Mouse (Mus musculus) urinary bladder, adult 18-20 months (tissue): ENCODE results near the gene Gata5.
A peak's percentile ranks its signal among the peaks of the same experiment; 100 is the strongest.

Experiments
- DNase-seq, 2 experiments: peaks; one replicate each; pipeline ENCODE4 v3.0.0; 2022; ENCODE audit warnings: low spot score in 2 of 2, mixed read lengths in 2 of 2

Gene Gata5

DNA sequence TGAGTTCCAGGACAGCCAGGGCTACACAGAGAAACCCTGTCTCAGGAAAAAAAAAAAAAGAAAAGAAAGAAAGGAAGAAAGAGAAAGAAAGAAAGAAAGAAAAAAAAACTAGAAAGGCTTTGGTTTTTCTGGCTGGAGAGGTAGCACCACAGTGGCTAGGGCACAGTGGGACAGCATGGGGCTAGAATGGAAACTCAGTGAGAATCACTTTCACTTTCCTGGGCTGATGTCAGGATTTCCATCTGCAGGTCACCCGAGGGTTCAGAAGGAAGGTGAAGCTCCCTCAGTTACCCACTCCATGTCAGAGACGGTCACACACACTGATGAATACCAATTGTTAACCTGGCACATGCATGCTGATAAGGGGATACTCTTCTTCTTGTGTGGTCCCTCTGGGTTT, 26.8 kb downstream of the Gata5 start:
- no peak for DNase-seq

DNA sequence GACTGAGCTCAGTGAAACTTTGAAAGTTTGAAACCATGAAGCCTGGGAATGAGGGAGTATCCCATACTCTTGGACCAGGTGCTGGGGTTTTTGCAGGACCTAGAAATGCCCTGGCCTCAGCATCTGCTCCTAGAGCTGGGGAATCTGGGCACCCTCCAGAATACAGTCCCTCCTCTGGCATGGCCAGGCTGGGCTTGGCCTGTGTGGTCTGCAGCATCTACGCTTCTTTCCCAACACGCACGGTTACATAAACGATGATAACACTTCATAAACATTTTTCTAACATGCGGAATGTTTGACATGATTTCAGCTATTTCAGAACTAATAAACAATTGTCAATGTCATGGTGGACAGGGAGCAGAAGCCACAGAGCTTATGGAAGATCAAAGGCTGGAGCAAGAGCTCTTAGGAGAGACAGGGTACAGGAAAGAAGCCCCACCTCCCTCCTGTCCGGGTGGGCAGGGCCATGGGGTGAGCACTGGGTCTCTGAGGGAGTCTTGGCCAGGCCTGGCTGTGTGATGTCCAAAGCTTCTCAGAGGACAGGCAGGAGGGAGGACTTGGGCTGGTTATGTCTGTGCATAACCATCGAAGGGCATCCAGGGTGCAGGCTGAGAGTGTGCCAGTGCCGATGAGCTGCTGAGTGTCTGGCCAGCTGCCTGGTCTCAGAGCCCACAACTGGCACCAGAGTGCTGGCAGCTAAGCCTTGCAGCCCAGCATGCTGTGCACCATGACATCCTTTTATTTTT, 27.9 kb downstream of the Gata5 start:
- peak in 1 of 2 experiments; percentile 43 for DNase-seq

GRCm38 (mm10) chr2:180306009-180306408, 28.5 kb downstream of the Gata5 start:
- DNase-seq, result no peak

DNA sequence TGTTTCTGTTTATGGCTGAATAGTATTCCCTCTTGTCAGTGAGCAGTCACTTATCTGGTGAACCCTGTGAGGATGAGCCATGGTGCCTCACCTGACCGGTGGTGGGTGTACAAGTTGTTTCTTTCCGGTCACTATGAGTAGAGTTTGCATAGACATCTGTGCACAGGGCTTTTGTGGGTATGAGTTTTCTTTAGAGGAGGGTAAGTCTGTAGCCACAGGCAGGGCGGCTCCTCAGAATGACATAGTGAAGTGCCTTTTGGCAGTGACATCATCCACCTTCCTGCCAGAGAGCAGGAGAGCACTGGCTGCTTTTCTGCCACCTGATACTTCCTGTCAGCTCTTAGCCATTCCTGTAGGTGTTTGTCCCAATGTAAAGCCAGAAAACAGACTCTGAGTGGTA, 29.0 kb downstream of the Gata5 start:
- no peak for DNase-seq

GRCm38 (mm10) chr2:180304554-180304953, 29.9 kb downstream of the Gata5 start:
- no peak for DNase-seq

GRCm38 (mm10) chr2:180303468-180303867, 31.0 kb downstream of the Gata5 start:
- DNase-seq, result no peak

GRCm38 (mm10) chr2:180302201-180302600, 32.3 kb downstream of the Gata5 start:
- no peak for DNase-seq

DNA sequence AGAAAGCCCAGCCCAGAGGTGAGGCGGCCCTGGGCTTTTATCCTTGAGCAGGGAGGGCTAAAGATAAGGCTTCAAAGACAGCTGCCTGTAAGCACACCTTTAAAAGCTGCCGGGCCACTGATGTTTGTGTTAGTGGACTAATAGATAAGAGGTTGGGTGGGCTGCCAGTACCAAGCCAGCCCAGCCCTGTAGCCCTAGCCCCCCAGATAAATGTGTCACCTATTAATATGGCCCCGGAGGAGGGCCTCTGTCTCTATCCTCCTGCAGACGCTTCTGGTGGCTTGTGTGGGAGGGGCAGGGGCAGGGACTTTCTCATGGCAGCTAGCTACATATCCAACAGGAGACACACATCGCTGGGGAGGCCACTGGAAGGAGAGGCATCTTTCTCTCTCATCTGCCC, 33.7 kb downstream of the Gata5 start:
- no peak for DNase-seq

DNA sequence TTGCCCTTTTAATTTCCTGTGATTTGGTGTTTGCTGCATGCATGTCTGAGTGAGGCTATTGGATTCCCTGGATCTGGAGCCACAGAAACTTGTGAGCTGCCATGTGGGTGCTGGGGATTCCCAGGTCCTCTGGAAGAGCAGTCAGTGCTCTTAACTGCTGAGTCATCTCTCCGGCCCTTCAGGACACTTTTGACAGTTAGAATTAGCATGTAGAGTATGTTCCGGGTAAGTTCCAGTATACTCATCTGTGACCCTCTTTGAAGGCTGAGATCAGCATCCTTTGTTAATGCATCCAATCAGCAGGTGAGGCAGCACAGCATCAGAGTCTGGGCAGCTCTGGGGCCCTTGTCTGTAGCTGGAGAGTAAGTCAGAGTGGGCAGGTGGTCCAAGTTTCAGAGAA, 34.2 kb downstream of the Gata5 start:
- DNase-seq, result no peak

DNA sequence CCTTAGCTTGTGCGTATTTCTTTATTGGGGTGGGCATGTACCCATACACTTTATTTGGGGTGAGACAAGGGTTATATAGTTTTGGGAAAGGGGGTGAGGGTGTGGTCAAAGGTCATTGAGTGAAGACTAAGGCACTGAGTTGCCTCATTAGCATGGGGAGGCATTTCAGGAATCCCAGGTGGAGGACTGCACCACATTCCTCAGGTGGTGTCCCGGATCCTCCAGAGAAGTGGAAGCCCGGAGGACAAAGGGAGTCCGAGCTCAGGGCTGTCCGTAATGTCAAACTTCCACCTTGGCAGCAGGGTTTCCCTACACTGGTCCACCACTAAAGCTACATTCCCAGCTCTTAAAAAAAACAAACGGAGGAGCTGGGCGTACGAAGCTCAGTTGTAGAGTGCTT, 41.6 kb downstream of the Gata5 start:
- DNase-seq, result no peak

- DNase-seq, result no peak
Measured at GRCm38 (mm10) chr2:180292026-180292425, 42.5 kb downstream of the Gata5 start.

DNA sequence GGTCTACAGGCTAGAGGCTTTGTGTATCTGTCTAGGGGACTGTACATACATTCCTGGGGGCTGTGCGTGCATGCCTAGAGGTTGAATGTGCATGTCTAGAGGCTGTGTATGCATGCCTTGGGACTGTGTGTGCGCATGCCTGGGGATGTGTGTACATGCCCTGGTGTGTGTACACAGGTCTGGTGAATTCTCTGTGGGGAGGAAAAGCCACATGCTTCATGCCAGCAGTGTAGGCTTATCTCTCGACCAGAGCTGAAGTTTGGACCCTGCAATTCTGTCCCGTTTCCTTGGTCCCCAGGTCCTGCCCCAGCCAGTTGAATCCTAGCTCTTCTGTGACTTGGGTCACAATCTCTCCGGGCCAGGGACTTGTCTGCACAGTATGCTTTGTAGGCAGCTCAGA, 42.9 kb downstream of the Gata5 start:
- DNase-seq, result no peak

- DNase-seq, result no peak
Measured at GRCm38 (mm10) chr2:180290503-180290902, 44.0 kb downstream of the Gata5 start.

DNA sequence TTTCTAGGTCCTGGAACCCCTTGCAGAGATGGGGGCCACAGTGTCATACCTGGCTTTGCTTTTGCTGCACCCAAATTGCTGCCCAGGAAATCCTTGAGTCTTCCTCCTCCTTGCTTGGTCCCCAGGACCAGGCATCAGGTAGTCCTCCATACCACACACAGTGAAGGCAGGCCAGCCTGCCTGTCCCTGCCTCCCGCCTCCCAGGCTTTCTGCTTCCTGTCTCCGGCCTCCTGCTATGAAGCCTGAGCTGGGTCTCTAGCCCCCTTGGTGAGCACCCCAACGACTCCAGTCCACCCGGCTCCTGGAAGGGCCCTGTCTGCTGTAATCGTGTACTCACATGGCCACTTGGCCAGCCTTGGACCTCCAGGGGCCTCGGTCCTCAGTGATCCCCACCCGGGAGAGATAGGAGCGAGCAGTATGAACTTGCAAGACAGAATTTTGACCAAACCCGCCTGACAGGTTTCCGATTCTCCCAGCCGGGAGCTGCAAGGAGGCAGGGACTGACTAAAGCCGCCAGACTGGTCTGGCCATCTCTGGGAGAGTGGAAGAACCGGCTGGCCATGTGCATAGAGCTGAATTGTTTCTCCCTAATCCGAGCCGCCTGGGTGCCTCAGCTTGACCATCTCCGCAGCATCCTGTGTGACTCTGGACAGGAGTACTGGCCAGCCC, 44.9 kb downstream of the Gata5 start, which contains the start of gene Rbbp8nl:
Gene Rbbp8nl, minus strand, starts transcription at position 440 of the 669 bp plus-strand sequence.
- peak; percentile 80 to 84 for DNase-seq

DNA sequence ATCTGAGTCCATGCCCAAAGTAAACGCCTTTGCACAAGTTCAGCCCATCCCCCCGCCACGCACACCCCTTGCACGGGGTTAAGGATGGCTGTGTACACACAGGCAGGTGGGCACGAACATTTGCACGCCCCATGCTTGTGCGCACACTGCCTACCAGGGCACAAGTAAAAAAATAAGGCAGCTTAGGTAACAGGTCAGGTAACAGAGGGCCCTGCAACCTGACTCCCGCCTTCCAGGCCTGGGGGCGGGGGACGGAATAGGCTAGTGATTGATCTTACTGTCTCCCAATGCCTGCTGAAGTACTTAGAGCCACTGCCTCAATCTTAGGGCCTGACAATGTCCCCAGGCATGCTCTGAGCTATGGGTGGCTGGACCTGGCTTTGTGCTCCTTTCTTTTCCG, 45.5 kb downstream of the Gata5 start:
- peak in 1 of 2 experiments; percentile 31 for DNase-seq

DNA sequence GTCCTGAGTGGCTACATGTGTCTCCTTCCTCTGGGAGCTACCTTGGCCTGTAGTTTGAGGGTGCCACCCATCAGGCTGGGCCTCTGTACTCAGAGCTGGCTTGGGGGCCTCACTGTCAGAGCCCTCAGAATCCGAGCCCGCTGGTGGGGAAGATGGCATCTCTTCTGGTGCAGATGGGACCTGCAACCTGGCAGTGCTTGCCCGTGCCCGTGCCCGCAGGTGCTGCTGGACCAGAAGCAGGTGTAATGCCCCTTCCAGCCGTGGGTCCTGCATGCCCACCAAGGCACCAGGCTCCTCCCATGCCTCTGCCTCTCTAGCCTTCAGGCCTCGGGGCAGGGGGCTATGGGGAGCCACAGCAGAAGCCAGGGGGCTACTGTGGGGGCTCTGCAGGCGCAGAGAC, 55.2 kb downstream of the Gata5 start:
- DNase-seq, result no peak

DNA sequence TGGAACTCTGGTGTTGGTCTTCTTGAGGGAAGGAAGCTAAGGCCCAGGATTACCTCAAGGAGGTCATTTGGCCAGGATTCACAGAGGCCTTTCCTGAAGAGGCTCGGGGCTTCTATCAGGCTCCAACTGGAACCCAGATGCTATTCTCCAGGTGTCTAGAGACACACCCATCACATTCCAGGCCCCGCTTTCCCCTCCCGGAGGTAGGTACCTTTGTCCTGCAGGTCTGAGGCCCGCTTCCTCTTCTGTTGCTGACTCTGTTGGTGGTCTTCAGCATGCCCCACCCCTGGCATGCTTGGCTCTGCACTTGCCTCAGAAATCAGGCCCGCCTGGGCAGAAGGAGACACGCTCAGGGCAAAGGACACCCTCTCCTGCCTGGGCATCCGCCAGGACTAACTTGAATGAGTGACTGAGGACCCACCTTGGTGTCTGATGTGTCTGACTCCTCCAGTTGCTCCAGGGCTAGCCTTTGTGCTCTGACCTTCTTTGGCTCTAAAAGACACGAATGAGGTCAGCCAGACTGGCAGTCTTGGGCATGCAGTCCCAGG, 56.7 kb downstream of the Gata5 start:
- no peak for DNase-seq

- peak; percentile 51 to 53 for DNase-seq
Measured at GRCm38 (mm10) chr2:180276851-180277259, 57.6 kb downstream of the Gata5 start.

- DNase-seq, result no peak
Measured at GRCm38 (mm10) chr2:180276385-180276784, 58.1 kb downstream of the Gata5 start.

- peak; percentile 82 to 83 for DNase-seq
Measured at GRCm38 (mm10) chr2:180275836-180276235, 58.7 kb downstream of the Gata5 start.
